Mouse (Mus musculus) cerebellum, adult 9-10 months (tissue): ENCODE results near the gene Gm44790.
"Not testable (repeated sequence)": the region's sequence is repeated elsewhere in the genome, so short reads cannot be mapped to it uniquely, and the experiment has no call there.

Source experiments
- DNase-seq: peaks from one replicate; pipeline ENCODE4 v3.0.0; 2022

Gm44790 gene

GRCm38 (mm10) chr6:86426358-86426757 lies at the start of gene Gm44790:
TSS of gene Gm44790 (plus strand) at chr6:86426658.
- DNase-seq = no peak

- no peak for DNase-seq
Observed at GRCm38 (mm10) chr6:86378341-86378740, 48.1 kb upstream of the Gm44790 start.

GRCm38 (mm10) chr6:86380112-86380511 lies 46.3 kb upstream of the Gm44790 start:
- DNase-seq = not testable (repeated sequence)

- no peak for DNase-seq
Observed at GRCm38 (mm10) chr6:86382551-86382950, 43.9 kb upstream of the Gm44790 start.

- no peak for DNase-seq
Observed at GRCm38 (mm10) chr6:86383370-86383769, 43.1 kb upstream of the Gm44790 start.

GRCm38 (mm10) chr6:86384692-86385091 lies 41.8 kb upstream of the Gm44790 start:
- no peak for DNase-seq

GRCm38 (mm10) chr6:86385362-86386104 lies 40.9 kb upstream of the Gm44790 start:
- no peak for DNase-seq

GRCm38 (mm10) chr6:86387313-86387712 lies 39.1 kb upstream of the Gm44790 start:
- DNase-seq = no peak

- DNase-seq = no peak
Observed at GRCm38 (mm10) chr6:86388461-86388860, 38.0 kb upstream of the Gm44790 start.

- no peak for DNase-seq
Observed at GRCm38 (mm10) chr6:86391326-86391725, 35.1 kb upstream of the Gm44790 start.

GRCm38 (mm10) chr6:86393187-86393586 lies 33.3 kb upstream of the Gm44790 start:
- DNase-seq = no peak

- DNase-seq = no peak
Observed at GRCm38 (mm10) chr6:86394078-86394720, 32.3 kb upstream of the Gm44790 start.

GRCm38 (mm10) chr6:86395021-86395420 lies 31.4 kb upstream of the Gm44790 start:
- no peak for DNase-seq

- DNase-seq = no peak
Observed at GRCm38 (mm10) chr6:86395969-86396368, 30.5 kb upstream of the Gm44790 start.

GRCm38 (mm10) chr6:86396581-86397256 lies 29.7 kb upstream of the Gm44790 start, which contains the start of gene Pcyox1:
TSS of gene Pcyox1 (minus strand) at chr6:86397154.
- DNase-seq = peak; percentile 89

GRCm38 (mm10) chr6:86397257-86397980 lies 29.0 kb upstream of the Gm44790 start:
- no peak for DNase-seq

GRCm38 (mm10) chr6:86398986-86399385 lies 27.5 kb upstream of the Gm44790 start:
- no peak for DNase-seq

GRCm38 (mm10) chr6:86399995-86400394 lies 26.5 kb upstream of the Gm44790 start:
- DNase-seq = no peak

GRCm38 (mm10) chr6:86400972-86401371 lies 25.5 kb upstream of the Gm44790 start:
- DNase-seq = peak; percentile 63

GRCm38 (mm10) chr6:86402681-86403607 lies 23.5 kb upstream of the Gm44790 start:
- DNase-seq = no peak

- peak; percentile 97 for DNase-seq
Observed at GRCm38 (mm10) chr6:86403728-86404099, 22.7 kb upstream of the Gm44790 start.
